8 mouse cellular contexts compared by ENCODE assay signal in the genomic region with DNA sequence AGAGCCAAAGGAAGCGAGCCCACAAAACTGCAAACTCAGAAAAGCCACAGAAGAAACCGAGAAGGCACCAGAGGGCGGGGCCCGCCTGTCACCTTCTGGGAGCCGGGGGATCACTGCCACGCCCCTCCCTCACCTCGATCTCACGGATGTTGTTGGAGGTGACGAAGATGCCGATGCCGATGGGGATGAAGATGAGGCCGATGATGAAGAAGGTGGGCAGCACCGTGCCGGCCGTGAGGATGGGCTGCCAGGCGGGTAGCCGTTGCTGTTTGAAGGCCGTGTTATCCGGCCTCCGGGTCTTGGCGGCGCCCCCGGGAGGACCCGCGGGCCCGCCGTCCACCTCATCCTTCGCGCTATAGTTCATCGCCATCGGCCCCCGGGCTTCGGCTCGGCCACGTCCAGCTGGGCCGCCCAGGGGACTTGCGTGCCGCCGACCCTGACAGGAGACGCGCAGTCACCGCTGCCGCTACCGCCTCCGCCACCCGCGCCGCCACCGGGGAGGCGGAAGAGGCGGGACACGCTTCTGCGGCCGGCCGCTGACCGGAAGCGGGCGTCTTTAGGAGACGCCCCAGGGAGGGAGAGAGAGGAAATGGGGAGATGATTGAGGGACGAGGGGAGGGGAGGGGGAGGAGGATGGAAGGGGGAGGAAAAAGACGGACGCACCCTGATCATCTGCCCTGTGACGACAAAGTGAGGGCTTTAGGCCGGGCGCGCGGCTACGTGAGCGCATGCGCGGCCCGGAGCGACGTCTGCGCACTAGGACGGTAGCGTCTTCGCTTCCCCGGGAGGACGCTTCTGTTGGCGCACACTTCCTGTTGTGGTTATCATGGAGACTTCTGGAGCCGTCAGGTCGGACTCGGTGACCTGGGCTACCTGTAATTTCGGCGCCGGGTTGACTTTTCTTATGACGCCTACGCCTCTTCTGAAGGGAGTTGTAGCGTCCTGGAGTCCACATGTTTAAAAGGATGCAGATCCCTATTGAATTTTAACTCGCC. TPM values are rescaled to one million over a fixed set of nuclear protein-coding genes. Genes with fewer than 3 reads are reported as not detected.
DNase-seq lines count a peak whose midpoint lies in the region; ATAC-seq and TF ChIP-seq lines count a peak whose summit lies in the region.

A gene (minus strand): TSS at position 667 of the 995 bp plus-strand sequence.

- no peak for TF ChIP-seq CTCF in bone marrow macrophage, adult 2 months (IDR thresholded peaks at IDR 0.05; ENCODE audit: low read depth, low read length)
- TF ChIP-seq CTCF in embryonic fibroblast, embryonic 13.5 days (IDR thresholded peaks at IDR 0.05; ENCODE audit: borderline replicate concordance, insufficient read depth, low read length) = no peak

- 0 out of 2 replicates have a peak, but pooled peaks have one; percentile 46 for TF ChIP-seq POLR2A in bone marrow macrophage, adult 2 months (IDR thresholded peaks at IDR 0.05; ENCODE audit: borderline replicate concordance, low read depth, low read length)
- TF ChIP-seq POLR2A in embryonic fibroblast, embryonic 13.5 days (IDR thresholded peaks at IDR 0.05; ENCODE audit: low read depth, low read length) = peak; percentile 89

- peaks cover 22% of the 10 kb centered on the region for H3K4me1 ChIP-seq in bone marrow macrophage, adult 2 months (ENCODE audit: control insufficient read depth, insufficient read depth, low read length)
- peaks cover 4% of the 10 kb centered on the region for H3K4me1 ChIP-seq in embryonic fibroblast, embryonic 13.5 days (ENCODE audit: control insufficient read depth, insufficient read depth, low read length)
- H3K4me1 ChIP-seq in kidney, embryonic 14.5 days (ENCODE audit: control insufficient read depth, insufficient read depth, low read length) = 0 out of 2 replicates have a peak, but pooled peaks cover 5% of the 10 kb centered on the region
- H3K4me1 ChIP-seq in limb, embryonic 15.5 days = 0 out of 2 replicates have a peak, but pooled peaks cover 2% of the 10 kb centered on the region

- no peaks in the 10 kb centered on the region for H3K9me3 ChIP-seq in kidney, embryonic 14.5 days (ENCODE audit: control insufficient read depth, low read length)
- no peaks in the 10 kb centered on the region for H3K9me3 ChIP-seq in limb, embryonic 15.5 days

- no peaks in the 10 kb centered on the region for H3K27me3 ChIP-seq in kidney, embryonic 14.5 days (ENCODE audit: control insufficient read depth, insufficient read depth, low read length)
- no peaks in the 10 kb centered on the region for H3K27me3 ChIP-seq in limb, embryonic 15.5 days

- peak within 1 kb of the TSS; percentile 89 for H3K9ac ChIP-seq in kidney, embryonic 14.5 days (ENCODE audit: low read depth, low read length)
- H3K9ac ChIP-seq in limb, embryonic 15.5 days = peak within 1 kb of the TSS; percentile 84

- no peaks in the 10 kb centered on the region for H3K36me3 ChIP-seq in kidney, embryonic 14.5 days (ENCODE audit: control insufficient read depth, insufficient read depth, low read length)
- no peaks in the 10 kb centered on the region for H3K36me3 ChIP-seq in limb, embryonic 15.5 days

- H3K27ac ChIP-seq in bone marrow macrophage, adult 2 months (ENCODE audit: insufficient read depth, low read depth, low read length) = peak within 1 kb of the TSS; percentile 72
- peak within 1 kb of the TSS; percentile 44; the same call in 1 of the 2 replicates for H3K27ac ChIP-seq in embryonic fibroblast, embryonic 13.5 days (ENCODE audit: insufficient read depth, low read length)
- peak within 1 kb of the TSS; percentile 61 for H3K27ac ChIP-seq in kidney, embryonic 14.5 days (ENCODE audit: low read depth, low read length)
- H3K27ac ChIP-seq in limb, embryonic 15.5 days = peak within 1 kb of the TSS; percentile 96

- DNase-seq in A20 (ENCODE audit: low read depth, low spot score) = peak; percentile 98
- DNase-seq in heart, adult 9 months (ENCODE audit: low spot score in 2 of 2) = peak; percentile 96
- DNase-seq in monocyte, adult 2 months (ENCODE audit: low read depth in 1 of 2, low spot score in 2 of 2) = peak; percentile 87 to 90
- peak; percentile 88 to 90 for DNase-seq in spleen, postnatal 36 days (ENCODE audit: low spot score in 2 of 2)

- peak within 1 kb of the TSS; percentile 71 for H3K4me2 ChIP-seq in kidney, embryonic 14.5 days (replicated peaks; ENCODE audit: low read depth, low read length)
- H3K4me2 ChIP-seq in limb, embryonic 15.5 days = peak within 1 kb of the TSS; percentile 44

- ATAC-seq in kidney, embryonic 14.5 days (ENCODE audit: low FRiP score, low TSS enrichment) = peak; percentile 99
- ATAC-seq in limb, embryonic 15.5 days (ENCODE audit: insufficient number of reproducible peaks, low FRiP score, low TSS enrichment, low read depth) = peak; percentile 97

- under 1% methylated on average over 84 of the region's 91 CpGs for WGBS in kidney, embryonic 14.5 days
- under 1% methylated on average over 91 of the region's 91 CpGs for WGBS in limb, embryonic 15.5 days

- H3K4me3 ChIP-seq in bone marrow macrophage, adult 2 months (ENCODE audit: insufficient read depth, low read length) = peak within 1 kb of the TSS; percentile 100
- H3K4me3 ChIP-seq in embryonic fibroblast, embryonic 13.5 days (ENCODE audit: insufficient read depth, low read length) = peak within 1 kb of the TSS; percentile 92
- H3K4me3 ChIP-seq in kidney, embryonic 14.5 days (ENCODE audit: low read length) = peak within 1 kb of the TSS; percentile 95
- peak within 1 kb of the TSS; percentile 92 for H3K4me3 ChIP-seq in limb, embryonic 15.5 days

RNA-seq across cellular contexts. Expression of the gene that starts here (rescaled TPM):
- polyA plus RNA-seq in bone marrow macrophage, adult 2 months (2012; ENCODE audit: insufficient read depth, insufficient read length, missing spikeins) = 88.5 and 88.9 TPM in 2 replicates
- polyA plus RNA-seq in embryonic fibroblast, embryonic 13.5 days (2011; ENCODE audit: insufficient read length, low read depth, missing spikeins) = 99.7 and 108 TPM in 2 replicates
- polyA plus RNA-seq in kidney, embryonic 14.5 days (2014; fragmentation: Nextera tagmentation; extraction: Ambion mirVana) = 48.4 and 79.7 TPM in 2 replicates
- 64.6 and 68.2 TPM in 2 replicates for polyA plus RNA-seq in limb, embryonic 15.5 days (2015; fragmentation: Nextera tagmentation; extraction: Ambion mirVana)

Comparison
In these comparisons a context has a peak if more than half of its experiments do, and no peak if none do; other contexts are left out.
1. Peak in every context shown above with its lines: DNase-seq, ATAC-seq, H3K4me3 ChIP-seq and H3K27ac ChIP-seq.
2. H3K27ac ChIP-seq: peak in every context shown above with its lines; median percentile 96 in limb, embryonic 15.5 days; 72 in bone marrow macrophage, adult 2 months; 61 in kidney, embryonic 14.5 days; 44 in embryonic fibroblast, embryonic 13.5 days.